Mouse (Mus musculus) gastrocnemius, adult 2 months (tissue): ENCODE data around the gene Rabac1. TPM values are rescaled to one million over a fixed set of nuclear protein-coding genes. Genes with fewer than 3 reads are reported as not detected.

Source experiments
- DNase-seq: peaks from one replicate; pipeline ENCODE4 v3.0.0; 2022
- H3K27ac ChIP-seq: fragments of 200-600 bp; 2 replicates; pipeline ENCODE4 v1.8.1; 2022; ENCODE audit warnings: mild to moderate bottlenecking
- H3K4me3 ChIP-seq: fragments of 200-600 bp; 2 replicates; pipeline ENCODE4 v1.8.1; 2022; ENCODE audit warnings: mild to moderate bottlenecking, moderate library complexity
- CTCF ChIP-seq: fragments of 200-600 bp; IDR thresholded peaks from 2 replicates; pipeline ENCODE4 v1.8.1; 2022; ENCODE audit warnings: antibody characterized with exemption, mild to moderate bottlenecking, moderate library complexity
- intact Hi-C: fragments of 180-260 bp; cut with DNase I; formaldehyde crosslinking; loops from one replicate; pipeline ENCODE4 v1.15.1; 2025
- total RNA-seq, 2 experiments: library from RNA; stranded (reverse); gene quantifications; 2 replicates each; pipeline ENCODE4 v1.2.3; 2021

Gene Rabac1
- total RNA-seq, 2 experiments from 2014 or later, result 231 to 243 TPM

- DNase-seq, result no peak
- intact Hi-C loops, result loop anchor here (2.0 kb wide), 1 partner anchor 104 kb away; no protein-coding TSS in a partner anchor
- no peak for TF ChIP-seq CTCF
- Histone ChIP-seq H3K4me3 (no peak overlapping the region), H3K27ac (peak overlapping the region; percentile 99; the same call in 1 of the 2 replicates)
Measured at GRCm38 (mm10) chr7:24973208-24973607, 654 bp upstream of the Rabac1 start.

- H3K27ac ChIP-seq, result peak overlapping the region; percentile 99
- TF ChIP-seq CTCF, result peak; percentile 64
- intact Hi-C loops, result loop anchor here (2.0 kb wide), 1 partner anchor 87 kb away; the partner anchor contains the start of gene Rps19
- peak overlapping the region; percentile 86 for H3K4me3 ChIP-seq
- DNase-seq, result peak; percentile 50
Measured at GRCm38 (mm10) chr7:24971261-24971971, 1.1 kb downstream of the Rabac1 start.

- no peak for TF ChIP-seq CTCF
- no peak for DNase-seq
- intact Hi-C loops, result loop anchor here (2.0 kb wide), 1 partner anchor 86 kb away; the partner anchor contains the start of gene Rps19
- Histone ChIP-seq H3K27ac (no peak overlapping the region), H3K4me3 (no peak overlapping the region)
Measured at GRCm38 (mm10) chr7:24970341-24970740, 2.2 kb downstream of the Rabac1 start.

- intact Hi-C loops, result loop anchor here (2.0 kb wide), 1 partner anchor 85 kb away; the partner anchor contains the start of gene Rps19
- H3K27ac ChIP-seq, result no peak overlapping the region
- no peak overlapping the region for H3K4me3 ChIP-seq
- no peak for DNase-seq
- TF ChIP-seq CTCF, result no peak
Measured at GRCm38 (mm10) chr7:24969805-24970204, 2.7 kb downstream of the Rabac1 start.

- TF ChIP-seq CTCF, result no peak
- no peak for DNase-seq
- no peak overlapping the region for H3K4me3 ChIP-seq
- H3K27ac ChIP-seq, result no peak overlapping the region
- intact Hi-C loops, result no loop called here
Measured at GRCm38 (mm10) chr7:24968463-24968862, 4.1 kb downstream of the Rabac1 start.

GRCm38 (mm10) chr7:24967966-24968365 lies 4.6 kb downstream of the Rabac1 start:
- H3K27ac ChIP-seq, result no peak overlapping the region
- DNase-seq, result no peak
- no peak overlapping the region for H3K4me3 ChIP-seq
- TF ChIP-seq CTCF, result no peak
- intact Hi-C loops, result no loop called here

GRCm38 (mm10) chr7:24964897-24965535 lies 7.5 kb downstream of the Rabac1 start:
- intact Hi-C loops, result loop anchor here (1.0 kb wide), 1 partner anchor 75 kb away; no protein-coding TSS in a partner anchor
- H3K27ac ChIP-seq, result no peak overlapping the region
- H3K4me3 ChIP-seq, result no peak overlapping the region
- TF ChIP-seq CTCF, result peak; percentile 74
- peak; percentile 81 for DNase-seq

- no peak overlapping the region for H3K4me3 ChIP-seq
- intact Hi-C loops, result no loop called here
- TF ChIP-seq CTCF, result no peak
- DNase-seq, result no peak
- H3K27ac ChIP-seq, result no peak overlapping the region
Measured at GRCm38 (mm10) chr7:24964288-24964687, 8.3 kb downstream of the Rabac1 start.

- intact Hi-C loops, result no loop called here
- TF ChIP-seq CTCF, result no peak
- peak overlapping the region; percentile 69 for H3K4me3 ChIP-seq
- peak; percentile 11 for DNase-seq
- H3K27ac ChIP-seq, result no peak overlapping the region
Measured at GRCm38 (mm10) chr7:24955226-24955625, 17.3 kb downstream of the Rabac1 start.

GRCm38 (mm10) chr7:24954450-24954849 lies 18.1 kb downstream of the Rabac1 start:
- H3K4me3 ChIP-seq, result peak overlapping the region; percentile 69
- TF ChIP-seq CTCF, result no peak
- no peak overlapping the region for H3K27ac ChIP-seq
- intact Hi-C loops, result no loop called here
- DNase-seq, result peak; percentile 22

GRCm38 (mm10) chr7:24953966-24954365 lies 18.6 kb downstream of the Rabac1 start:
- H3K27ac ChIP-seq, result no peak overlapping the region
- H3K4me3 ChIP-seq, result peak overlapping the region; percentile 69
- DNase-seq, result no peak
- intact Hi-C loops, result no loop called here
- no peak for TF ChIP-seq CTCF

- intact Hi-C loops, result no loop called here
- no peak overlapping the region for H3K4me3 ChIP-seq
- DNase-seq, result peak; percentile 72
- H3K27ac ChIP-seq, result no peak overlapping the region
- peak; percentile 82 for TF ChIP-seq CTCF
Measured at GRCm38 (mm10) chr7:24949958-24950623, 22.5 kb downstream of the Rabac1 start.

GRCm38 (mm10) chr7:24948774-24949173 lies 23.8 kb downstream of the Rabac1 start:
- no peak overlapping the region for H3K27ac ChIP-seq
- intact Hi-C loops, result no loop called here
- no peak overlapping the region for H3K4me3 ChIP-seq
- no peak for DNase-seq
- TF ChIP-seq CTCF, result no peak
